Mouse (Mus musculus) liver, embryonic 11.5 days (tissue): ENCODE measurements around the gene Olfr798. TPM values are rescaled to one million over a fixed set of nuclear protein-coding genes. Genes with fewer than 3 reads are reported as not detected.

Experiments
- microRNA-seq: library from miRNA; unstranded; fragments of <30 nt; microRNA quantifications from one replicate; pipeline ENCODE4, GENCODE M21; 2017; ENCODE audit warnings: borderline number of aligned reads
- polyA plus RNA-seq: library from polyadenylated mRNA; unstranded; fragments of >200 nt; fragmentation: Nextera tagmentation; extraction: Ambion mirVana; gene quantifications from 2 replicates; pipeline ENCODE4 v1.2.1, GENCODE M21; 2014

Olfr798 gene
- polyA plus RNA-seq, 1 experiment from 2014 or later = not detected

Small RNAs within 50 kb of the gene (microRNA-seq; reads per million reads assigned to microRNA genes)
- gene Gm23252 = not detected

Other genes with a start within 250 kb of the Olfr798 start
- 0.07 TPM in 1 of 2 replicates, not detected in the other for gene Olfr784, start 243.9 kb downstream of the Olfr798 start, polyA plus RNA-seq
- not detected in 2 replicates for gene Olfr785, start 222.5 kb downstream of the Olfr798 start, polyA plus RNA-seq
- gene Olfr786, start 200.6 kb downstream of the Olfr798 start, polyA plus RNA-seq = not detected in 2 replicates
- gene Olfr787, start 166.1 kb downstream of the Olfr798 start, polyA plus RNA-seq = not detected in 2 replicates
- not detected in 2 replicates for gene Olfr788, start 156.9 kb downstream of the Olfr798 start, polyA plus RNA-seq
- not detected in 2 replicates for gene Olfr789, start 143.2 kb downstream of the Olfr798 start, polyA plus RNA-seq
- gene Olfr790, start 129.4 kb downstream of the Olfr798 start, polyA plus RNA-seq = not detected in 2 replicates
- not detected in 2 replicates for gene Olfr791, start 106.1 kb downstream of the Olfr798 start, polyA plus RNA-seq
- gene Olfr792, start 88.8 kb downstream of the Olfr798 start, polyA plus RNA-seq = not detected in 2 replicates
- gene Olfr794, start 60.3 kb downstream of the Olfr798 start, polyA plus RNA-seq = not detected in 2 replicates
- not detected in 2 replicates for gene Olfr796, start 15.4 kb downstream of the Olfr798 start, polyA plus RNA-seq
- gene Olfr799, start 9.6 kb upstream of the Olfr798 start, polyA plus RNA-seq = not detected in 2 replicates
- not detected in 2 replicates for gene Olfr800, start 29.8 kb upstream of the Olfr798 start, polyA plus RNA-seq
- not detected in 2 replicates for gene Olfr801, start 45.9 kb upstream of the Olfr798 start, polyA plus RNA-seq
- gene Olfr802, start 60.2 kb upstream of the Olfr798 start, polyA plus RNA-seq = not detected in 2 replicates
- not detected in 2 replicates for gene Olfr803, start 66.4 kb upstream of the Olfr798 start, polyA plus RNA-seq
- gene Olfr804, start 75.3 kb upstream of the Olfr798 start, polyA plus RNA-seq = not detected in 2 replicates
- not detected in 2 replicates for gene Olfr805, start 101.4 kb upstream of the Olfr798 start, polyA plus RNA-seq
- not detected in 2 replicates for gene Olfr806, start 114.0 kb upstream of the Olfr798 start, polyA plus RNA-seq
- not detected in 2 replicates for gene Olfr807, start 129.9 kb upstream of the Olfr798 start, polyA plus RNA-seq
- not detected in 2 replicates for gene Olfr808, start 137.5 kb upstream of the Olfr798 start, polyA plus RNA-seq
- not detected in 2 replicates for gene Olfr809, start 146.7 kb upstream of the Olfr798 start, polyA plus RNA-seq
- gene Olfr810, start 167.0 kb upstream of the Olfr798 start, polyA plus RNA-seq = not detected in 2 replicates
- not detected in 2 replicates for gene Olfr811, start 176.5 kb upstream of the Olfr798 start, polyA plus RNA-seq
- gene Olfr812, start 218.2 kb upstream of the Olfr798 start, polyA plus RNA-seq = not detected in 2 replicates
- not detected in 2 replicates for gene Olfr813, start 227.4 kb upstream of the Olfr798 start, polyA plus RNA-seq